Mouse (Mus musculus) kidney, adult 18-20 months (tissue): ENCODE results near the gene Astn2.

Experiments
- DNase-seq: peaks from one replicate; pipeline ENCODE4 v3.0.0; 2021

Gene Astn2

DNA sequence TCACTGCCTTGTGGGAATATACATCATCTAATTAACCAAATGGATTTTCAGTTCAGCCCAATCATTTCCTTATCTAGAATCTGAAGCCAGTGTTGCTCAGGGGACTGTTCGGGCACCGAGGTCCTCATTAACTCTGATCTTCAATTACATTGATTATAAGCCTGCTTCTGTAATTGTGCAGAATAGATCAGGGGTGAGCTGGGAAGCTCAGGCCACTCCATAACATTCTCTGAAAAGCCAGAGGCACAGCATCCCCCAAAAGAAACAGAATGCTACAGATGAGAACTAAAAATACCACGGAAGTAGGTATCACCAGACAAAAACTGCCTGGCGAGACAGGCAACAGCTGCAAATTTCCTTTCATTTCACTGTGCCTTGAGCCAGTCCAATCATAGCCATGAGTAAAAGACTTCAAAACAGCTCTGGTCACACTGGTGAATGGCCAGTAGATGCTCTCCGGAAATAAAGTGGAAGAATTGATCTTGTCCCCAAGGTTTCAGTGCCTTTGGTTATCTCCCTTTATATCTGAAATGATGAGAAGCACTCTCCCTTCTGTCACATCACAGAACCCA is 445.1 kb downstream of the Astn2 start:
- no peak for DNase-seq

DNA sequence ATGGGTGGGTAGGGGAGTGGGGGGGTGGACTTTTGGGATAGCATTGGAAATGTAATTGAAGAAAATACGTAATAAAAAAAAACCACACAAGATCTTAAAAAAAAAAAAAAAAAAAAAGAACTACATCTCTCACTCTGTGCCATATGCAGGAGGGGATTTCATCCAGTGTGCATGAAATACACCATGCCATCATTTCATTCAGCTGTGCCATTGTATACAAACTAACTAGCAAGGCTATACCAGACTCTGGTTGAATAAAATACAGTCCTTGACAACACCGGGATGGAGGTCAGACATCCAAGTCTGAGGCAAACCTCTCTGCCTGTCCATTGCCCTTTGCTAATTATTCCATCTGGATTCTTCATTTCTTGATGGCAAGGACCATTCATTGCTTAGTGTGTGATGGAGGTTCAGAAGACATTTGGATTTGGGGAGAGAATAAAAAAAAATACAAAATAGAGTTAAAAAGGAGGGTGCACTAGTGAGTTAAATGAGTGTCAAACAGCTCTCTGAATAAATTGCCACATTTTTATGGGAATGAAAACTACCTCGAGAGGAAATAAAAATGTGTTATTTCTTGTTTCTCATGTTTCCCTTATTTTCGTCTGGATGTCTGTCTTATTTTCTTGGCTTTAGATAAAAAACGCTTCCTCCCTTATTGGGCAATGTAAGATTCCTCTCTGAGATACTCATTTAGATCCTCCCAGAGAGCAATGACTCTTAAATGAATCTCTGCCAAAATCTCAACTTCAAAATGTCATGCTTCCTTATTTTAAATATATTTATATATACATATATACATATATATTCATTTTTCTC is 445.8 kb downstream of the Astn2 start:
- DNase-seq, result no peak

DNA sequence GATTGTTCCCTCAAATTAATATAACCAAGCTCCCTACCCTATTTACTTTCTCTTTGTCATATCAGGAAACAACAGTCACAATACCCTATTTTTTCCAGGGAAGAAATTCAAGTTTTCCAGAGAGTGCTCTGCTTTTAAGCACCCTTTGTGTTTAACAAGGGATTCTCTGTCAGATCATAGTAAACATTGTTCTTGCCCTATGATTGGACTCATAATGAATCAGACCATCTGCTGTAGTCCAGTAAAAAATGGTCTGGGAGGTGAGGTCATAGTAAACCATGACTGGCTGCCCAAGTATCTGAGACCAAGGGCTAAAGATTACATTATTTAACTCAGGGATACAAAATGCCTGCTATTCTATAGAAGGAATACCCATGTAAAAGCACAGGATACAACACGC is 452.5 kb downstream of the Astn2 start:
- DNase-seq, result no peak

DNA sequence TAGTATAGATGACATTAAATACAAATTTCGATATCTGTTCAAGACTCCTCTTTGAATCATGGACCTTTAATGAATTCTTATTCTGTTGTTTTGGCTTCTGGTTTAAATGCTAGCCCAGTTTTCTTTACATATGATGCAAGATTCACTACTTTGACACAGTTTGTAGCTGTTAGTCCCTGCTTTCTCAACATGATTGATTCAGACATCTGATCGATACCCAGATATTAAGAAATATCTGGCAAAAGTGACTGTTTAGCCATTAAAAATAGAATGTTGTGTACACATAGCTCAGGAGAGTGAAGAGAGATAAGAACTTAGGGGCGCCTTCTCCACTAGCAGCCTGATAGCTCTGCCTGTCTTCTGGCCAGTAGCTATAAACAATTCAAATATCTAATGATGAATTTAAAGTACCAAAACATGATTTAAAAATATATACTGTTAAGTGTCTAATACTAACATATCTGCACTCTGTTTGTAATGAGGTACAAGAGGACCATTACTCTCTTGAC is 457.2 kb downstream of the Astn2 start:
- no peak for DNase-seq

DNA sequence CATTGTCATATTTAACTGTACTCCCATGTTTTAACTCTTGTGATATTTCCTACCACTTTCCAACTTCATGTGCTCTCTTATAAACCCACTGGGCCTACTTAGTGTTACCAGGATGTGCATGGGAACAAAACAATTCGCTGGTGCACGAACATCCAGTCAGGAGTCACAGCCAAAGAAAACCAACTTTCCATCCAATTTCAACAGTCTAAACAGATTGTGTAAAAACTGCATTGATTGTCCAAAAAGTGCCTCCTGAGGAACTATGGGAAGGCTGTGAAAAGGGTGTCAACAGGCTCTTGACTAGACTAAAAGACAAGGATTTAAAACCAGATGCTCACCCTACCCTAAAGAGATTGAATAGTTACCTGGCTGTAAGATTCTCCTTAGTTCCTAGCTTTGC is 458.4 kb downstream of the Astn2 start:
- no peak for DNase-seq

DNA sequence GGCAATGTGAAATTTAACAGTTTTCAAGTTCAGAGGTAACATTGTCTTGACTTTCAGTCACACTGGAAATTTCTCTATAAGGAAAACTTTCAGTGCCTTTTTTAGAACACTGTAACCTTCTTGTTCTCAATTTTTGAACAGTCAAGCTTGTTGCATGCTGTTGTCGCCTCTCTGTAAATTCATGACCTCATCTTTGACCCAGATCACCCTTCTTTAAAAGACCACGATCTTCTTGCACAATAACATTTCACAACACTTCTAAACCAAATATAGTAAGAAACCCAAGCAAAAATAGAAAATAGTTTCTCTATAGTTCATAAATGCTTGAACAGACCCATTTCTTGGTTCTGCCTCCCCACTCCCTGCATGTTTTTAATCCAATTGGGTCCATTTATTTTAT is 473.5 kb downstream of the Astn2 start:
- DNase-seq, result no peak

DNA sequence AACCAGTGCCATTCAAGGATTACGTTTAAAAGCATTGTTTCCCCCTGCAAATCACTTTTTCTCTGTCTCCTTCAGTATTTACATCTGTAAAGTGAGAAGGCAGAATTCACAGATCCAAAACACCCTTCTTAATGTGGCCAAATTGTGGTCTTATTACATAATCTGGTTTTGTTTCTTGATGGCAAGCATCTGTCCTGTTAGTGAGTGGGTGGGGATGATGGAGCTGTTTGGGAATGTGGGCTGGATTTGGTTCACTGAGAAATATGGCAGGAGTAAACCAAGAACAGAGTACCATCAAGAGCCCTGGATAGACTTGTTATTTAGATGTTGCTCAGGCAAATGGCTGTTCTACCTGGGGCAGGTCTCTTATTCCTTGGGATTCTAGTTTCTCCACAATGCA is 484.1 kb downstream of the Astn2 start:
- no peak for DNase-seq

DNA sequence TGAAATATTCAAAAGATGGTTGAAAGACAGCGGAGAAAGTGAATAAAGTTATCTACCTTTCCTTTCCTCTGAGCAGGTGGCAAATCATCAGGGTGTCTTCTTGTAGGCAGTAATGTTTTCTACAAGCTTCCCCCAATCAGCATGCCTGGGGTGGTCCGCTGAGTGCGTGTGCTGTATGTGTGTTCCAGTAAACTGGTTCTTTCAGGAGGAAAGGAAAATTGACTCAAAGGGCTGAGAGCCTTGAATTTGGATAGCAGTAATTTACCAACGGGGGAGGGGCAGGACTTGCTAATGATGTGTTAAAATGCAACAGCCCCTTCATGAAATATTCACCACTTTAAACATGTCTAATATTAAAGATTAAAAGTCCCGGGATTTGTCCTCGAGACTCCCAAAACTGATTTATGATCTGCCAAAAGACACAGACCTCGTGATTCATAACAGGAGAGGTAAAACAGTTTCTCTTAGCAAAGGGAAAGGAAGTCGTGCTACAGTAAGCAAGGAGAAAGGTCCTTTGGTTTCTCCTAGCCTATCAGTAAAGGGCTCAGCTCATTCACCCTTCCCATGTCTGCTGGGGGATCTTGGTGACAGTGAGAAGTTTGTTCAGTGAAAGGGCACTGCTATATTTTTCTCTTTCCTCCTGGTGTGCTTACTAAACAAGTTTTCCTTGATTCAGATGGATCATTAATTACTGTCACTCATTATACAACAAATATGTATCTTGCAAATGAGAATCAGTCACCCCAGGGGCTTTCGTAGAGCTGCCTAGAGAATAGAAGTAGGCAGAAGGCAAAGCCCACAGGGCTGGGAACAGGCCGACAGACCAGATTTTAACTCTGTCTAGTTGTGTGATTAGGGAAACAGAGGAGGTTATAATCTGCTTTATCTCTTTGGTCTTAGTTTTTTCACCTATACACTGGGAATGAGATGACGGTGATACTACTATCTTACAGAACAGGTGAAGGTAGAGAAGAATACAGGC is 488.1 kb downstream of the Astn2 start:
- DNase-seq, result no peak

DNA sequence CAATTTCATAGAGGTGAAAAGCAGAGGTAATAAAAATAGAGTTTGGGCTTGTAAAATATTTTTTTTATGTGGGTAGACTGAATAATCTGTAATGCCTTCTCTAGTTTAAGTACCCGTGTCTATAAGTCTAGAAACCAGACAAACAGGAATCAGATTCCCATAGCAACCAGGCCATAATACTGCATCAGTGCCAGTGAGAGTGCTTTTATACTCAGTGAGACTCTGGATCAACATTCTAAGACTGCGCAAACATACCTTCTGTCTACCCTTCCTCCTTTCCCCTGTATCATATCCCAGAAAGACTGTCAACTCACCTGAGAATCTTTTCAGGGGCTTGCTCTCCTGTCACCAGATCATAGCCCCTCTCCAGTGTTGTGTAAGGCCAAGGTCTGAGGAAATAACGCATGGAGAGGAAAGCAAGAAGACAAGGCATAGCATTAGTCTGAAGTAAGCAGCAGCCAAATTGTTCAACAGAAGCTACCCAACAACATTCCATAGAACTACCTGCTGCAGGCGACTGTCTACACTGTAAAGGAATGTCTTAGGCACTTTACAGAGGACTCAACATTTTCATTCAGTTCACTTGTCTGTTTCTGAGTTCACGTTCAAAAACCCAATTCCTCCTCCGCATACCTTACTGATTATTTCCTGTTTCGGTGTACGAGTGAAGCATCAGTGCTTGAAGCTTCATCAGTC is 492.0 kb downstream of the Astn2 start:
- DNase-seq, result no peak

DNA sequence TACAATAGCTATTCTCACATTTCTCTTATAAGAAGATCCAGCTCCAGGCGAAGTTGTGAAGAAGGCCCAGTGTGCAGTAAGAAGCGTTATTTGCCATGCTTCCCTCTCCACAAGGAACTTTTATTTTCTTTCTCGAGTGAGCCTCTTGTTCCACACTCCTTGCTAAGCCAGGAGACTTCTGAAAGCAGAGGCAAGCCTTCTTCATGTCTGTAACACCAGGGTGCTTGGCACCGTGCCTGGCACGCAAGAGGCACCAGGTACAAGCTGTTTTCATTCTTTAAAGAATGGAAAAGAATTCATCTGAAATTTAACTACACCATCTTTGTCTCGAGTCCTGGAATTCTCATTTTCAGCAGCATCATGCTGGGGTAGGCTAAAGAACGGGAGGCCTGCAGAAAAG is 496.8 kb downstream of the Astn2 start:
- DNase-seq, result no peak

DNA sequence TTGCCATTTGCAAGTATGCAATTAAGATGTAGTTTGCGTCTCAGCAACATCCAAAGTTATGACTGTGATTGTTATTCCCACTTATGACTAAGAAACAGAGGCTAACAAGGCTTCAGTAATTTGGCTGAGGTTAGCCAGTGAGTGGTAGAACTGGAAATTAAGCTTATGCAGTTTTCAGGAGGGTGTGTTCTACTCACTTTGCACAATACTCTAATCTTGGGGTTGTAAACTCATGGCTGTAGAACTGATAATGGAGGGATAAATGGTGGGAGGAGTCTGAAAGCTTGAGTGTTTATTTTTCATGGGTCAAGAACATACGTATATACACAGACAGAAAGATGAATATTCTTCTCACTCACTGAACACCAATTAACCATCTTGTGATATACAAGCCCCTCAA is 499.4 kb downstream of the Astn2 start:
- DNase-seq, result no peak

DNA sequence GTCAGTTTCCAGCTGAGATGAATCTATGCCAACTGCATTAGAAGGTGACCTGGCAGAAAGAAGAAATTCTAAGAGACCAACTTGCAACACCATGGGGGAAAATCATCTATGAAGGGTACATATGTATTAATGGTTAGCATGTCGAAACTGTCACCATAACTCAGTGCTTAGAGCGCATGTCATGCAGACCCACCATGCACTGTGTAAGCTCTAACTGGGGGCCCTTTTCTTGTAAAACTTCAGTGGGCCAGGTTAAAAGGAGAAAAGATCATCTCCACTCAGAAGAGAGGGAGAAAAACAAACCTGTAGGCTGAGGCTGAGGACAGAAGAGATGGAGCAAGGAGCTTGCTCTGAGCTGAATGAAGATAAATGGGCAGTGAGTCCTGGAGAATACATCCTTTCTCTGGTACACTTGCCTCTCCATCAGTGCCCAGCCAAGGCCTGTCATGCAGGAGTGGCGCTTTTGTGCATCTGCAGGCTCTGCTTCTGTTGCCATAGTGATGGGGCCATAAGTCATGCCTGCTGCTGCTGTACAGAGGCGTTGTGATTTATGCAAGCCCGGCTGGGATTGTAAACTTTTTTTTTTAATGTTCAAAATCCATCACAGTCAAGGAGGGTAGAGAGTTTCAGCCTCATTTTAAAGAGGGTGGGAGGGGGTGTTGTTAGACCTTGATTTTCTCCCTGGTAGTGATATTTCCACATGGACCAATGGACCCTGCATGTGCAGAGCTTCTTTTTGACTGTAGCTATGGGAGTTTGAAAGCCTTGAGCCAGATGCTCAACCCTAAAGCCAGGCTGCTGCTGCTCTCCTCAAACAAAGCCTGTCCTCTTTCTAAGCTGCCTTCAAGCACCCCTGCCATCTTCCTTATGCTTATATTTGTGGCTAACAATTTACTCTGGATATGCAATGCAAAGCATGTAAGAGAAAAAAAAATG is 508.1 kb downstream of the Astn2 start:
- DNase-seq, result no peak

DNA sequence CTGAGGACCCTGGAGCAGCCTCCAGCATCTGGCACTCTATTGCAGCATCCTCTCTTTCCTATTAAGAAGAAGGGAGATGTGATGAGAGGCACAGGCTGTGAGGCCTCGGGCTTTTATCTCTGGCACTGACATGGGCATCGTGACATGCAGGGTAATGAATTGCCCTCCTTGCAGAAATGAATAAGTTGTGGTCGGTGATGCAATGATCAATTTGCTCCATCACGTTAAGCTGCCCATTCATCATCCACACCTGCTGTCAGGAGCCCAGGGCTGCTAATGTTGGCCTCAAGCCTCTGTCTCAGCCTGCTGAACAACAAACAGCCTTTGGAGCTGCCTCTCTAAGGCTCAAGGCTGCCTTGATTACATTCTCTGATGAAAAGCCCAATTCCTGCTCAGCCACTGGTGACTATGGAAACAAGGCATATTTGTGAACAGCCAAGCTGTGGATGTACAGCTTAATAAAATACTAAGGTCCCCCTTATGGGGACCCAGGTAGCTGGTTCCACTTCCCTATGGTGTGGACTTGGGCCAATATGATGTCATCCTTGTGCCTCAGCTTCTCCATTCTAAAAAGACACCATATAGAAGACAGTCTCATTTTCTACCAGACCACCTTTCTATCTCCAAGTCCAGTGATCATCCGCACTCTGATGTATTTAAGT is 515.9 kb downstream of the Astn2 start:
- DNase-seq, result no peak

DNA sequence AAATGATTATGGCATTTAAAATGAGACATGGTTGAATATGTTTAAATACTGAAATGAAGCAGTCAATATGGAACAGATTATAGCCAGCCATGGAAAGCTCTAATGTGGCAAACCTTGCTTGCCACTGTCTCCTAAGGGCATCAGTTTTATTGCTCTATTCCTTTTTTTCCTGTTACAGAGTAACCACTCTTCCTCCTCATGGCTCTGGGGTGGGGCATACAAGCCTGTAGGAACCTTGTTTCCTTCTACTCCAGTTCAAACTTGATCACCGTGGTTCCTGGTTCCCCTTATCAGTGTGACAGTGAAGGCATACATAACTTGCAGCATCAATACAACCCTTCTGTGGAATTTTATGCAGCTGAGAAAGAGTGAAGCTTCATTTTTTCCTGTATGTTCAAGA is 517.5 kb downstream of the Astn2 start:
- DNase-seq, result no peak

DNA sequence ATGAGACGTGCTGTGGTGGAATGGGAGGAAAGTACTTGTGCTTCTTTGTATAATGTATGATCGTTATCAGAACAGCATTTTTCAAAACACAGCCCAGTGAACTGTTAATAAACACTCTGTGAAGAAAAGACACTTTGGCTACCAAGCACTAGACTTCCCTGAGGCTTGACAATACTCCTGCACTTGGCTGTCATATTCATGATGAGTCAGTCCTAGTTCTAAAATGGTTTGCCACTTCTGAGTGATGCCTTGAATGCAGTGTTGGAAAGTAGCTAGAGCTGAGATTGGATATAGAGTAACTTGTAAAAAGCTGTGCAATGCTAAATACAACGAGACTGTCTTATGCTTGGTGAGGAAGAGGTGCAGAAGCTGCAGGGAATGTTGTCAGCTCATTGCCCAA is 518.5 kb downstream of the Astn2 start:
- DNase-seq, result no peak

DNA sequence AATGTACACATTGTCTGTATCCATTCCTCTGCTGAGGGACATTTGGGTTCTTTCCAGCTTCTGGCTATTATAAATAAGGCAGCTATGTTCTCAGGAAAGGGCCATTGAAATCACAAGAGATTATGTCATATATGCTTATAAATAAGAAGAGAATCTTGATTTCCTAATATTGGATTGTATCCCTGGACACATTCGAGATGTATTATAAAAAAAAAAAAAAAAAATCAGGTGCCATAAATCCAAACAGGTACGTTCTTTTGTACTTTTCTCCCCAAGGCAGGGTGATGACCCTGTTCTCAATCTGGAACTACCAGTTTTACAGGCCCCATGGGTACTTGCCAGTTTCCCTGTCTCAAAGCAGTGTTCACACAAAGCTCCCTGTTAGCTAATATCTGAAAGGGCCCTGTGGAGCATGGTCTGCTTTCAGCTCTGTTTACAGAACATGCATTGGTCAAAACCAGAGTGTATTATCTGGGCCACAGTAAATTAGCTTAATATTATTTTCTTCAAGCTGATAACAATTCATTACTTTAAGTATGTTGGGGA is 530.1 kb downstream of the Astn2 start:
- no peak for DNase-seq

DNA sequence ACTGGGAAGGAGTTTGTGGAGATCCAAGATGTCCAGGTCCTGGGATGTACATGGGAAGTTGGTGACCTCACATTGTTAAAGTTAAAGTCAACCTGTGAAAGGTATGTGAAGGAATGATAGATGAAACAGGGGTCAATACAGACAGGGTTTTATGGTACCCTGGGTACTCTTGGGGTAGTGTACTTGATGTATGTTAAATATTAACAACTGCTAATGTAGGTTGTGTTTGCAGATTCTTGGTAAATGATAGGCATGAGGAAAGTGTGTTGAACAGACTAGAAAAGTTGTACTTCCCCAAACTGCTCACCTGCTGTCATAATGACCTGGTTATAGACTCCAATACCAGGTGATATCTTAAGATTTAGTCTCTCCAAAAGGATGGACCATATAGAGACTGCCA is 539.9 kb downstream of the Astn2 start:
- DNase-seq, result no peak

DNA sequence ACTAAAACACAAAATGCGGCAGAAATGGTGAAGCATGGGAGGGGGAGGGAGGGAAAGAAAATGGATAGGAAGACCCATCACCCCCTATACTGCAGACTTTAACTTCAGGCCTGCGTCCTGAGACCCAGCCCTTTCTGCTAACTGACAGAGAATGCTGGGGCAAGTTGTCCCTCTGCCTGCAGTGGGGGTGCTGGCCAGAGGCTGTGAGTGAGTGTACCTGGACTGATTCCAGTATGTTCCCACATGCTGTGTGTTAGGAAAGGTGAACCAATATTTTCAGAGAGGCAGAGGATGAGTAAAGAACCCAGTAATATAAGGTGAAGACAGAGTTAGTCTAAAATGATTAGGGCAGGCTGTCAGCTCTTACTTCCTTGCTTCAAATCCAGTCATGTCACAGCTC is 561.2 kb downstream of the Astn2 start:
- DNase-seq, result no peak

DNA sequence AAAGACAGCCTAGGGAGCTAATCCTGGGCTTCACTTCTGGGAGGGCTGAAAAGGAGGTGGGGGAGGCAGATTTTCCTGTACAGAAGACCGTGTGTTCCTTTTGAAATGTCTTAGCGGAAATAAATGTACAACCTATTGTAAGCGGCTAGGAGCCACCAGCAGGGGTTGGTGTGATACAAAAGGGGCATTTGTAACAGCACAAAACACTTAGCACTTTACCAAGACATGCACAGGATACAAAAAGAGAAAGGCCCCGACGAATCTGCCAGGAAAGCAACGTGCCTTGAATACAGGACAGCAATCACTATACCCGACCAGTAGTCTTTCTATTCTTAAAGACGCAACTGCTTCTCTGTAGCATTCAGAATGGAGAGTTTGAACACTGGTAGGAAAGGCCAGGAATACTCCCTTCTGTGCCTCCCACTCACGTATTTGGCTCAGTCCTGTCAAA is 564.8 kb downstream of the Astn2 start:
- DNase-seq, result no peak

DNA sequence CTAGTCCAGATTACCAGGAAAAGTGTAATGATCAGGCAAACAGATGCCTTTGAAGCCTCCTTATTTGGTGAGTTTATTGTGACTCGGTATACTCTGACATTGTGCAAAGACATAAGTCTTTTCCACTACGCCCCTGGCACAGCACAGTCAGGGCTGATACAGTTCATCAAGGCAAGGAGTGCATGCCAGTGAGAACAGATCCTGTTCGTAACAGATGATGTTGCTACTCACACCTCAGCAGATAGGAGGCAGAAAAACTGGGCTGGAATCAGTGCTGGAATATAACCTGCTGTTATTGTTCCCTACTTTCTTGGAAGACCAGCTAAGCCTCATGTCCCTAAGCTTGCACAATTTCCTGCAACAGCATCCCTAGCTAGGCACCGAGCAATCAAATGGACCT is 565.6 kb downstream of the Astn2 start:
- DNase-seq, result no peak

DNA sequence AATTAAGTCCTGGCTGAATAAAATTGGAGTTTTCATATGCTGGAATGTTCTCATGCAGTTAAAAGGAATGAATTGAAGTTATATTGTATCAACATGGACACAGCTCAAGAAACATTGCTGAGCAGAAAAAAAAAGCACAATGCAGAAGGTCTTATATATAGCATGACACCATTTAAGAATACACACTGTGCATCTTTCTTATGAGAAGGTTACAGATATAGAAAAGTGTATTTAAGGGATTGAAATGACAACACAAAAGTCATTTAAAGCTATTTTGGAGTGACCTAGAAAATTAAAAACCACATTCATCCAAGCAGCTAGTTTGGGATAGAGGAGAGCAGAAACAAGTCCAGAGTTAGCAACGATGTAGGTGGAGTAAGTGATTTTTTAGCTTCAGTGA is 571.4 kb downstream of the Astn2 start:
- DNase-seq, result no peak
